Mouse (Mus musculus): ENCODE data around the gene Arl8b. TPM values are rescaled to one million over a fixed set of nuclear protein-coding genes. Genes with fewer than 3 reads are reported as not detected.

Gene Arl8b
- polyA plus RNA-seq, 1 experiment from 2014 or later = 90.9 TPM

DNA sequence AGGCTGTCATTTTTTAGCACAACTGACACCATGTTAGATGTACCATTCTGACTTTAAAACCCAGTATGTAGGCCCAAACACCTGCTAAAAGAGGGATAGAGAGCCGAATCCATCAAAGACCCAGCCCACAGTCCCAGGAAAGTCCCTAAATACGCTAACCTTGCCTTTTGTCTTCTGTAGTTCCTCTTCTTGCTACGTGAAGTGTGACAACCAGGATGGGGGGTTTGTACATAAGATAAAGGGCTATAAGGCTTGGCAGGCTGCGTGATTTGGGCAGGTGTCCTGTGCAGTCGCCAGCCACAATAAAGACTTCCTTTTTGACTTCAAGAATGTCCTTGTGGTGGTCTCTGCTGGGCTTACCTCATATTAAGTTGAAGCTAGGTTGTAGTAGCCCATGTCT lies 4.5 kb upstream of the Arl8b start:
- no peaks in the 10 kb centered on the region for H3K27me3 ChIP-seq (ENCODE audit: control insufficient read depth, insufficient read depth, low read length)
- ATAC-seq (ENCODE audit: insufficient read depth, low FRiP score, low TSS enrichment) (no peak), DNase-seq (ENCODE audit: low spot score) (no peak)
- H3K9ac ChIP-seq (ENCODE audit: low read length) = no peak overlapping the region
- no peaks in the 10 kb centered on the region for H3K36me3 ChIP-seq (ENCODE audit: control insufficient read depth, insufficient read depth, low read length)
- H3K4me2 ChIP-seq (ENCODE audit: low read depth) = no peak overlapping the region
- no peak overlapping the region for H3K27ac ChIP-seq (ENCODE audit: low read depth, low read length)
- WGBS = 83% methylated on average over 5 of the region's 5 CpGs
- H3K4me1 ChIP-seq (ENCODE audit: control insufficient read depth, insufficient read depth, low read length) = no peaks in the 10 kb centered on the region
- H3K4me3 ChIP-seq (ENCODE audit: low read depth, low read length) = no peak overlapping the region
- no peaks in the 10 kb centered on the region for H3K9me3 ChIP-seq (ENCODE audit: control insufficient read depth, low read length)

DNA sequence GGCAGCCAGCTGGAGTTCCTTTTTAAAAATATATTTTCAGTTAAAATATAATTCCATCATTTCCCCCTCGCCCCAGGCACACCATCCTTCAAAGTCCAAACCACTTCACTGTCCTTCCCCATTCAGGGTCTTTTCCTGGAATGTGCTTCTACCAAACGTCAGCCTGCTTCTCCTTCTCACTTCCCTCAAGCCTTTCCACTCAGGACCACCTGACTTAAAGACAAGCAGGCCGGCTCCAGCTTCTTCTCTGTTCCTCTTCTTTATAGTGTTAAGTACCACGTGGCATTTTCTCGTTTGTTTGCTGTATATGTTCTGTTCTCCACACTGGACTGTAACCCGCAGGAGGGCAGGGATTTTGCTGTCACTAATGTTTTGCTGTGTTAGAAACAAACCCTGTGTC lies 1.0 kb upstream of the Arl8b start:
- DNase-seq (ENCODE audit: low spot score) = no peak
- no peaks in the 10 kb centered on the region for H3K27me3 ChIP-seq (ENCODE audit: control insufficient read depth, insufficient read depth, low read length)
- no peak overlapping the region for H3K4me3 ChIP-seq (ENCODE audit: low read depth, low read length)
- H3K27ac ChIP-seq (ENCODE audit: low read depth, low read length) = no peak overlapping the region
- H3K36me3 ChIP-seq (ENCODE audit: control insufficient read depth, insufficient read depth, low read length) = no peaks in the 10 kb centered on the region
- no peak for ATAC-seq (ENCODE audit: insufficient read depth, low FRiP score, low TSS enrichment)
- no peak overlapping the region for H3K4me2 ChIP-seq (ENCODE audit: low read depth)
- H3K9ac ChIP-seq (ENCODE audit: low read length) = no peak overlapping the region
- 74% methylated on average over 6 of the region's 6 CpGs for WGBS
- H3K4me1 ChIP-seq (ENCODE audit: control insufficient read depth, insufficient read depth, low read length) = peaks cover 10% of the 10 kb centered on the region
- no peaks in the 10 kb centered on the region for H3K9me3 ChIP-seq (ENCODE audit: control insufficient read depth, low read length)

DNA sequence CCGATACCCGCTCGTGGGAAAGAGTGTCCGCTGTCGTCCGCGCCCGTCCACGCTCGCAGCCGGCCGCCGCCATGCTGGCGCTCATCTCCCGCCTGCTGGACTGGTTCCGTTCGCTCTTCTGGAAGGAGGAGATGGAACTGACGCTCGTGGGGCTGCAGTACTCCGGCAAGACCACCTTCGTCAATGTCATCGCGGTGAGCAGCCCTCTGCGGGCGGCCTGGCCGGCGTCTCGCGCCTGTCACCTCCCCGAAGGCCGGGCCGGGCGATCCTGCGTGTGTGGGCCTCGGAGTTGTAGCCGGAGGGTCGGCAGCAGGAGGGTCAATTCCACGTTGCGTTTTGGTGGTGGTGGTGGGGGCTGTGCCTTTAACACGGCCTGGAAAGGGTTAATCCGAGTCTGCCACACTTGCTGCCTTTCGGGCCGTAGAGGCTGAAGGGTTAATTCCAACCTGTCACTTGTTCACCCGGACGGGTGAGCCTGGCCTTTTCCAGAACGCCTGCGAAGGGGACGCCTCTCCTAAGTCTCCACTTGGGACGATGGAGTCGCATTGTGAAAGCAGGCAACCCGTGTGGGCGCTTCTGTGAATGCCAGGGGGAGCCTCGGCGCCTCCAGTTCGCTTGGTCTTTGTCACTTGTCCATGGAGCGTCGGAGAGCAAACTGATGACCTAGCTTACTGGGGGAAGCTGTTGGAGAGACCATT lies 434 bp downstream of the Arl8b start:
- peak; percentile 59 for ATAC-seq (ENCODE audit: insufficient read depth, low FRiP score, low TSS enrichment)
- WGBS = 0% methylated on average over 57 of the region's 57 CpGs
- Histone ChIP-seq H3K4me2 (ENCODE audit: low read depth) (peak overlapping the region; percentile 83), H3K9ac (ENCODE audit: low read length) (peak overlapping the region; percentile 90), H3K27ac (ENCODE audit: low read depth, low read length) (peak overlapping the region; percentile 73), H3K9me3 (ENCODE audit: control insufficient read depth, low read length) (no peaks in the 10 kb centered on the region), H3K4me1 (ENCODE audit: control insufficient read depth, insufficient read depth, low read length) (peaks cover 10% of the 10 kb centered on the region), H3K27me3 (ENCODE audit: control insufficient read depth, insufficient read depth, low read length) (no peaks in the 10 kb centered on the region), H3K36me3 (ENCODE audit: control insufficient read depth, insufficient read depth, low read length) (no peaks in the 10 kb centered on the region), H3K4me3 (ENCODE audit: low read depth, low read length) (peak overlapping the region; percentile 100)
- peak; percentile 60 for DNase-seq (ENCODE audit: low spot score)

DNA sequence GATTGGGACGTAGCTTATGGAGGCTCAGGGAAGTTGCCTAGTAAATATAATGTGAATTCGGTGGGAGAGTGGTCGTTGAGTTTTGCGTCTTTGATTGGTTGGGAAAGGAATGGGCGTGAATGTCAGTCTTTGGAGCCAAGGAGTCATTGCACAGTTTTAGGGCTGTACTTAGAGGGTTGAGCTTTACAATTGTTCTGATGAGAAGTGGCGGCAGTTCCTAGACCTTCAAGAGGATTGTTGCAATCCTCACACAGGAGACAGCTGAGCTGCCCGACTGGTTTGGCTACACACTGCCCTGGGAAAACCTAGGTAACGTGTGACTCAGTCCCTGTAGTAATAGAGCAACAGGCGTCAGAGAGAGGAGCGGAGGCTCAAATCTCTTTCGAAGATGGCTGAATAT lies 1.2 kb downstream of the Arl8b start:
- H3K4me3 ChIP-seq (ENCODE audit: low read depth, low read length) = peak overlapping the region; percentile 100
- 39% methylated on average over 11 of the region's 11 CpGs for WGBS
- peaks cover 10% of the 10 kb centered on the region for H3K4me1 ChIP-seq (ENCODE audit: control insufficient read depth, insufficient read depth, low read length)
- no peaks in the 10 kb centered on the region for H3K9me3 ChIP-seq (ENCODE audit: control insufficient read depth, low read length)
- no peaks in the 10 kb centered on the region for H3K27me3 ChIP-seq (ENCODE audit: control insufficient read depth, insufficient read depth, low read length)
- DNase-seq (ENCODE audit: low spot score) (no peak), ATAC-seq (ENCODE audit: insufficient read depth, low FRiP score, low TSS enrichment) (no peak)
- peak overlapping the region; percentile 83 for H3K4me2 ChIP-seq (ENCODE audit: low read depth)
- no peak overlapping the region for H3K27ac ChIP-seq (ENCODE audit: low read depth, low read length)
- H3K36me3 ChIP-seq (ENCODE audit: control insufficient read depth, insufficient read depth, low read length) = no peaks in the 10 kb centered on the region
- H3K9ac ChIP-seq (ENCODE audit: low read length) = peak overlapping the region; percentile 90

DNA sequence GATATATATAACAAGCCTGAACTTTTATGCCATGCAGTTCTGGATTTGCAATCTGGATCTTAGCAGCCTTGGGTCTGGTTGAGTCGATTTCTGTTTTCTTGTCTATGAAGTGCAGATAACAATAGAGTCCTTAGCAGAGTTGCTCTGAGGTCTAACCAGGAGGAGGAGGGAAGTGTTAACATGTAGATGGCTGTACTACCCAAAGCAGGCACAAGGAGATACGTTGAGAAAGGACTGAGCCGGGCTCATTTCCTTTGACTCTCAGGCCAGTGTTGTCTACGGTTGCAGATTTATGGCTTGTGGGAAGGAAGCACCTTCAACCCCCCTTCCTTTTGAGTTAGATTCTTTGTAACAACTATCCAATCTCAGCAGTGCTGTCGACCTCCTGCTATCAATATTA lies 1.9 kb downstream of the Arl8b start:
- no peaks in the 10 kb centered on the region for H3K9me3 ChIP-seq (ENCODE audit: control insufficient read depth, low read length)
- peak overlapping the region; percentile 90; the same call in 1 of the 2 replicates for H3K9ac ChIP-seq (ENCODE audit: low read length)
- no peak for DNase-seq (ENCODE audit: low spot score)
- H3K36me3 ChIP-seq (ENCODE audit: control insufficient read depth, insufficient read depth, low read length) = no peaks in the 10 kb centered on the region
- peak overlapping the region; percentile 83 for H3K4me2 ChIP-seq (ENCODE audit: low read depth)
- H3K4me1 ChIP-seq (ENCODE audit: control insufficient read depth, insufficient read depth, low read length) = peaks cover 10% of the 10 kb centered on the region
- WGBS = 57% methylated on average over 5 of the region's 5 CpGs
- H3K27me3 ChIP-seq (ENCODE audit: control insufficient read depth, insufficient read depth, low read length) = no peaks in the 10 kb centered on the region
- peak overlapping the region; percentile 100; the same call in 1 of the 2 replicates for H3K4me3 ChIP-seq (ENCODE audit: low read depth, low read length)
- no peak for ATAC-seq (ENCODE audit: insufficient read depth, low FRiP score, low TSS enrichment)
- no peak overlapping the region for H3K27ac ChIP-seq (ENCODE audit: low read depth, low read length)

DNA sequence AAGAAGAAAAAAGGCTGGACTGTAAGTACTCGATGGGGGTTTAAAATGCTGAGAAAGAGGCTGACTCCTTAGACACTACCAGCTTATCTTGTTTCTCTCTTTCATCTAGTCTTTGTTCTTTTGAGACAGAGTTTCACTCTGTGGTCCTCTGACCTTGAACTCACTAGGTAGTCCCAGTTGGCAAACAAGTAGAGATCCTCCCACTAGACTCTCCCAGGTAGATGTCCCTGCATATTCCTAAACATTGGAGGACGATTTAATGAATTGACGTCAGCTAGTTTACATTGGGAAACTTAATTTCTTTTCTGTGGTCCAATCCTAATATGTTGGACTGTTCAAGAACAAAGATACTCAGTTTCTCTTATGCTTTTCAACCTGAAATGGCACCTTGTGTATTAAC lies 2.7 kb downstream of the Arl8b start:
- Histone ChIP-seq H3K9ac (ENCODE audit: low read length) (no peak overlapping the region), H3K4me3 (ENCODE audit: low read depth, low read length) (no peak overlapping the region), H3K27ac (ENCODE audit: low read depth, low read length) (no peak overlapping the region), H3K9me3 (ENCODE audit: control insufficient read depth, low read length) (no peaks in the 10 kb centered on the region), H3K27me3 (ENCODE audit: control insufficient read depth, insufficient read depth, low read length) (no peaks in the 10 kb centered on the region), H3K36me3 (ENCODE audit: control insufficient read depth, insufficient read depth, low read length) (no peaks in the 10 kb centered on the region), H3K4me2 (ENCODE audit: low read depth) (no peak overlapping the region), H3K4me1 (ENCODE audit: control insufficient read depth, insufficient read depth, low read length) (peaks cover 10% of the 10 kb centered on the region)
- no peak for DNase-seq (ENCODE audit: low spot score)
- 88% methylated on average over 3 of the region's 3 CpGs for WGBS
- no peak for ATAC-seq (ENCODE audit: insufficient read depth, low FRiP score, low TSS enrichment)

DNA sequence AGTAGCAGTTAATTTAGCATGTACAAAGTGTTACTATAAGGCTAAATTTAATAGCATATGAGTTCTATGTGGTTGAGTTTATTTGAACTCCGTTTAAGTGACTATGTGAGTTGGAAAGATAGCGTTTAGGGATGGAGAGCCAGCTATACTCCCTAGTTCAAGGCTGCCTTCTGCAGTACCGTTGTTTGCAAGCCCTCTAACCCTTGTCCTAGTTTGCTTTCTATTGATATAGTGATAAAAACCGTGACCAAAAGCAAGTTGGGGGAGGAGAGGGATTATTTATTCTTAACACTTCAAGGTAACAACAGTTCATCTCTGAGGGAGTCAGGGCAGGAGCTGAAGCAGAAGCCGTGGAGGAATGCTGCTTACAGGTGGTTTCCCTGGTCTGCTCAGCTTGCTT lies 8.6 kb downstream of the Arl8b start:
- no peak overlapping the region for H3K9ac ChIP-seq (ENCODE audit: low read length)
- H3K4me3 ChIP-seq (ENCODE audit: low read depth, low read length) = no peak overlapping the region
- no peak overlapping the region for H3K4me2 ChIP-seq (ENCODE audit: low read depth)
- no peaks in the 10 kb centered on the region for H3K36me3 ChIP-seq (ENCODE audit: control insufficient read depth, insufficient read depth, low read length)
- 83% methylated on average over 5 of the region's 5 CpGs for WGBS
- no peaks in the 10 kb centered on the region; the same call in 1 of the 2 replicates for H3K4me1 ChIP-seq (ENCODE audit: control insufficient read depth, insufficient read depth, low read length)
- ATAC-seq (ENCODE audit: insufficient read depth, low FRiP score, low TSS enrichment) = no peak
- no peak overlapping the region for H3K27ac ChIP-seq (ENCODE audit: low read depth, low read length)
- no peak for DNase-seq (ENCODE audit: low spot score)
- no peaks in the 10 kb centered on the region for H3K9me3 ChIP-seq (ENCODE audit: control insufficient read depth, low read length)
- H3K27me3 ChIP-seq (ENCODE audit: control insufficient read depth, insufficient read depth, low read length) = no peaks in the 10 kb centered on the region

DNA sequence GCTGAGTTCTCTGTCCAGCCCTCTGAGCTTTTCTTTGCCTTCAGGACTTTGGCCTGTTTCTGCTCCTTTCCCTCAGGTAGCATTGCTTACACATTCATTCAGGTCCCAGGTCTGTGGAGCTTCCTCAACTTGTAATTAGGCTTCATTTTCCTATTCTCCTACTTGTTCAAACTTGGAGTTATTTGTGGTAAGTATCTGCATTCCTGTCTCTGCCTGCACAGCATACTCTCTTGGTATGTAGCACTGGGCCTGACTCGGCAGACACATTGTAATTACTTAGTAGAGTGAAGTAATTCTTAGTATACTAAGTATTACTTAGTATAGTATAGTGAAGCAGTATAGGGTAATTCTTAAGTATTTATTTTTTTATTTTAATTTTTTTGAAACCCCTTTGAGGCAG lies 13.0 kb downstream of the Arl8b start:
- Histone ChIP-seq H3K36me3 (ENCODE audit: control insufficient read depth, insufficient read depth, low read length) (no peaks in the 10 kb centered on the region), H3K4me2 (ENCODE audit: low read depth) (no peak overlapping the region)

DNA sequence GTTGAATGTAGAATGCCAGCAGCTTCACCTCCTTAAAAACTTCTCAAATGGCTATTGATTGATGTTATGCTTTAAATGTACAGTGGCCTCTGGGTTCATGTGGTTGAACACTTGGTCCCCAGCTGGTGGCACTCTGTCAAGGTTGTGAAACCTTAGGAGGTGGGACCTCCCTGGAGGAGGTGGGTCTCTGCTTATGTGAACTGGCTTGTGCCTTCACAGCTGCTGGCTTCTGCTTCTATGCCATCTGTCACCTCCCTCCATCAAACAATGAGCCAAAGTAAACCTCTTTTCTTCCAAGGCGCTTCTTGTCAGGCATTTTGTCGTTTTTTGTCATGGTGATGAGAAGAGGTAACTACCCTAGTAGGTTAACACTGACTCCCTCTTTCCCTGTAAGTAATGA lies 13.8 kb downstream of the Arl8b start:
- no peak overlapping the region for H3K4me2 ChIP-seq (ENCODE audit: low read depth)
- H3K27ac ChIP-seq (ENCODE audit: low read depth, low read length) = no peak overlapping the region
- ATAC-seq (ENCODE audit: insufficient read depth, low FRiP score, low TSS enrichment) = peak; percentile 35; the same call in 1 of the 2 replicates
- no peaks in the 10 kb centered on the region; the same call in 1 of the 2 replicates for H3K4me1 ChIP-seq (ENCODE audit: control insufficient read depth, insufficient read depth, low read length)
- H3K9me3 ChIP-seq (ENCODE audit: control insufficient read depth, low read length) = no peaks in the 10 kb centered on the region
- H3K9ac ChIP-seq (ENCODE audit: low read length) = no peak overlapping the region
- H3K4me3 ChIP-seq (ENCODE audit: low read depth, low read length) = no peak overlapping the region
- H3K36me3 ChIP-seq (ENCODE audit: control insufficient read depth, insufficient read depth, low read length) = no peaks in the 10 kb centered on the region
- no peak for DNase-seq (ENCODE audit: low spot score)
- H3K27me3 ChIP-seq (ENCODE audit: control insufficient read depth, insufficient read depth, low read length) = no peaks in the 10 kb centered on the region
- 58% methylated on average over 2 of the region's 2 CpGs for WGBS

More for the DNA sequence above, 13.0 kb downstream of the Arl8b start:
- Histone ChIP-seq H3K4me3 (ENCODE audit: low read depth, low read length) (no peak overlapping the region), H3K27me3 (ENCODE audit: control insufficient read depth, insufficient read depth, low read length) (no peaks in the 10 kb centered on the region), H3K9me3 (ENCODE audit: control insufficient read depth, low read length) (no peaks in the 10 kb centered on the region), H3K27ac (ENCODE audit: low read depth, low read length) (no peak overlapping the region), H3K9ac (ENCODE audit: low read length) (no peak overlapping the region), H3K4me1 (ENCODE audit: control insufficient read depth, insufficient read depth, low read length) (no peaks in the 10 kb centered on the region; the same call in 1 of the 2 replicates)
- WGBS = 90% methylated on average over 1 of the region's 1 CpGs
- no peak for ATAC-seq (ENCODE audit: insufficient read depth, low FRiP score, low TSS enrichment)
- DNase-seq (ENCODE audit: low spot score) = no peak

Measured in neural tube, embryonic 11.5 days (tissue).